Mouse (Mus musculus): ENCODE data around the gene Rabl6.

The Rabl6 gene

DNA sequence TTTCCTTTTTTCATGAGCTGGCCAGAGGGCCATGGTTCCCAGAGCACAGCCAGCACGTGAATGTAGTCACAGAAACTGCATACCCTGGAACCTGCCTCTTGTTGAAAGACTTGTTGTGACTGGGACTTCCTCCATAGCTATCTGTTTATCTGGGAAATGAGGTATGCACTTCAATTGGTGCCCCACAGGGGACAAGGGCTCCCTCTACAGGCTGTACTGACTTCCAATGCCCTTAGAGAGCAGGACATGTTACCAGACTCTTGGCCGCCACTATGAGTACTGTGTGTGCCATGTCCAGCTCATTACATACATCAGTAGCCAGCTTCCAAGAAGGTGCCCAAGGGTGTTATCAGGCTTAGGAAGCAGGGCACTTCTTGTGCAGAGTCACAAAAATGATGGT, 16.5 kb downstream of the Rabl6 start:
- DNase-seq: peak in 1 of 2 experiments; percentile 60

DNA sequence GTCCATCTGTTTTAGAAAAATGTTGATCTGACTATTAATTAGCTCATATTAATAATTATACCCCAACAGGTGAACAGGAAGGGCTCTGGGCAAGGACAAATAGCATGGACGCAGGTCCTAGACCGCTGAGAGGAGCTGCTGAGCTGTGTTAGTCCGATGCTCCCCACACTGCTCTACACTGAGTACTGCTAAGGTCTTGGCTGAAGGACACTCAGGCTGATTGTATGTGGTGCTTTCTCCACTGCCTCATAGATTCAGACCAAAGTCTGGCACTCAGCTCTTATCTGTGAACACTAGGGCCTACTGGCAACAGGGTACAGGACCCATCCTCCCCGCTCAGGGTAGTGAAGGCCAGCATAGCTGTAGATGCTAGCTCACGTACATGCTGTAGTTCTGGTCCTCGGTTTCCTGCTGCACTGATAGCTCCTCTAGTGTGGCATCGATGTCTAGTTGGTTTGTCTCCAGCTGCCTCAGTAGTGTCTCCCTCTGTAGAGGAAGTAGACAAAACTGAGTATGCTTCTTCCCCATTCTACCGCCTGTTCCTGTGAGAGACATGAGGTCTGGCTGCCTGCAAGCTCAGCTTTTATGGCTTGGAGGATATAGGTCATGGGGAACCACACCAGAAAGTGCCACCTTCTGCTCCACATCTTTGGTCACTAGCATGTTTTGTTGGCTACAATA, 20.0 kb downstream of the Rabl6 start:
- DNase-seq: no peak

DNA sequence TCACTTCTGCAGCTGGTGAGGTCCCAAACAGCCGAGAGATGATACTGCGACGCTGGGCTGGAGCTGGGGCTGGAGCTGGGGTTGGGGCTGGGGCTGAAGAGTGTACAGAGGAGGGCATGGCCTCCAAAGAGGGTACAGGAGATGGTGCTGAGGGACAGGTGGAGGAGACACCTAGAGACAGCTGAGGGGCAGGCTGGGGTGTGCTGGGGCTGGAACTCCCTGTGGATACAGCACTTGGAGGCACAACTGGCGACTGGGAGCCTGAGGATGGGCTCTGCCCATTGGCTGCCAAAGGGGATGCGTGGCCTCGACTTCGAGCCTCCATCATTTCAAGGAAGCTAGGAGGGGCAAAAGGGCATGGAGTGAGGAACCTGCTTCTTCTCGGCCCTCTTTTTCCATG, 21.0 kb downstream of the Rabl6 start:
- no peak for DNase-seq

DNA sequence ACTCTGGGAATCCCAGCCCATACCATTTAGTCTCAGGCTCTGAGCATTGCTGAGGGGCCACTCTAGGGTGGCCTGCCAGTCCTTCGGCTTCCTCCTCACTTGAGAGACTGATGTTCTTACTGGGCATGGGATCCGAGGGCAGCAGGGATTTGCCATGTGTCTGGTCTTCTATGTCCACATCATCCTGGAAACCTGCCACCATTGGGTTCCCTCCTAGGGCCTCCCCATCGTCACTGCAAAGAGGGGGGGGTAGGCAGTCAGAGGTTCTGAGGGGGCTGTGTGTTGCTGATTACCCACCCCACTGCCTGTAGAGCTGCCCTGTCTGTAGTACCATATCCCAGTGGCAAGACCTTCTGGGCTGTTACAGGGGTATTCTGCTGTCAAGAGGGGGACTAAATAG, 22.7 kb downstream of the Rabl6 start:
- DNase-seq: no peak

DNA sequence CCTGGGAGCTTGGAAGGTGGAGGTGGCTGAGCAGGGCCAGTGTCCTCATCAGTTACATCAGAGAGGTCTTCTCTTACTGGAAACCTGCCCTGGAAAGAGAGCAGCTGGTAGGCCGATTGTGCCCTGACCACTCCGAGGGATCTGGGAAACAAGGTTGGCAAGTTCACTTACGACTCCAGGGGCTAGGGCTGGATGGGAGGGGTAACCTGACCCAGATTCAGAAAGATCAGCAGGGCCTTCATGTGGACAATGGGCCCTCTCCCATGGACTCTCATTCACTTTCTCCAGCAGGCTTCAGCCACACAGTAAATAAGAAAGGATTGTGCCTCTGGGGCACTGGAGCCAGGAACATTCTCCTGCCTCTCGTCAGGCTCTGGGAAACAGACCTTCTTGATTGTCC, 23.5 kb downstream of the Rabl6 start:
- DNase-seq: no peak

DNA sequence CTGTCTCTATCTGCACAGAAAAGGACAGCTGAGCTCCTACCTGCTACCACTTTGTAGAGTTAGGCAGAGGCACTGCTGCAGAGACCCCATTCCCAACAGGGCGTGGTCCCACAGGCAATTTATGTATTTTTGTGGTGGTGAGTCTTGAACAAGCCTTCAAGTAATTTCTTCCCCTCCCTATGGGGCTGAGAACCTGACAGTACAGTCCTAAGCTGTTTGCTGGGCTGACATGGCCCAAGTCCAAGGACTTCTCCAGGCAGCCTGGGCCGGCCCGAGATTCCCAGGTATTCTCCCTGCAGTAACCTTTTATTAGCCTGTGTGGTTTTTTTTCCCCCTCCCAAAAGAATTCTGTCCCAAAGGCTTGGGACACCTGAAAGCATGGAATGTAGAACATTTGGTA, 24.2 kb downstream of the Rabl6 start:
- DNase-seq: no peak

DNA sequence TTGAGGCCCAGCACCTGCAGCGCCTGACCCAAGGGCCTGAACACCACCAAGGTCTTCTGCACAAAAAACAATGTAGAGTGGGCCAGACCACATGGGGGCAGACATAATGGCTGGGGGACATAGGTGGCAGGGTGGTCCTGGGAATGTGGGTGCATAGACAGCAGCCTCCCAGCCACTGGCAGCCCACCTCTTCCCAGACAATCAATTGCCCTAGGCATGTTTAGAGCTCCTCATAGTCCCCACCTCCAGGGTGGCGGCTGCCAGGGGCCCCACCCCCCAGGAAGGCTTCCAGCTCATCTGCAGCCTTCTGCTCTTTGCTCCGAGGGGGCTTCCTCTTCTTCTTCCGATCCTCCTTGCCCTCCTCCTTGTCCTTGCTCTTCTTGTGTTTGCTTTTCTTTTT, 24.8 kb downstream of the Rabl6 start:
- DNase-seq: no peak

DNA sequence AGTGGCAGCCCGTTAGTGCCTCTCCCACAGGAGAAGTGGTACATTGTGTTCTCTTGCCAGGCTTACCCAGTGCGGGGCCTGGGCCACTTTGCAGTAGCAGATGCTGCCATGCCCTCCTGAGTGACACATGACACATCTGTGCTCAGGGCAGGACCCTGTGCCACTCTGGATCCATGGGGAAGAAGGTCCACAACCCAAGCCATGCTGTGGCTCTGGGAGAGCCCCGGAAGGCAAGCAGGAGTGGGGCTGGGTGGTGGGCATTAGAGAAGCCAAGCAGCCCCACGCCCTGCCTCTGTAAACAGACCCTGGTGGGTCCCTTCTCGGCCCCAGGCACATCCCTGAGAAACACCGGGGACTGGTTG, 25.2 kb downstream of the Rabl6 start:
- DNase-seq: no peak

DNA sequence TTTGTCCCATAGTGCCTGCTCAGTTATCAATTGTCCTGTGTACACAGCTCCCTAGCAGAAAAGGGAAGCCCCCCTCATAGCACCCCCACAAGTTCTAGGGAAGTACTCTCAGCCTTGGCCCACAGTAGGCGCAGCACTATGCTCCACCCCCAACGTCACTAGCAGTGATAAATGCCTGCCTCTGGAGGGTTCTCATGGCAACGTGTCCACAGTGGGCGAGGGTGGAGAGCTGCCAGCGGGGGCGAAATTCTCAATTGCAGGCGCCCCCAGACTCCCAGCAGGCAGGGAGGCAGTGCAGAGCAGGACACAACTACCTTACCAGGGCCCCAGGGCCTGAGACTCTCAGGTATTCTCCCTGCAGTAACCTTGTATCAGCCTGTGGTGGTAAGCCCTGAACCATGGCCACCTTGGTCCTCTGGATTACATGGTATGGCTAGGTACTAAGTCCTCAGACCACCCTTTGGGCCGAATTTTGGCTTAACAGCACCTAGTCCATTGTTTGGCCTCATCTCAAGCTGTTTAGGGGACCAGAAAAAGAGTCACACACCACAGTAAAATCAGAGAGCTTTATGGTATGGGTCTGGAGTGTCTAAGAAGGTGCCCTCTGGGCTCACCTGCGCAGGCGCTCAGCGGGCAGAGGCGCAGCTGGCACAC, 25.7 kb downstream of the Rabl6 start:
- DNase-seq: no peak

DNA sequence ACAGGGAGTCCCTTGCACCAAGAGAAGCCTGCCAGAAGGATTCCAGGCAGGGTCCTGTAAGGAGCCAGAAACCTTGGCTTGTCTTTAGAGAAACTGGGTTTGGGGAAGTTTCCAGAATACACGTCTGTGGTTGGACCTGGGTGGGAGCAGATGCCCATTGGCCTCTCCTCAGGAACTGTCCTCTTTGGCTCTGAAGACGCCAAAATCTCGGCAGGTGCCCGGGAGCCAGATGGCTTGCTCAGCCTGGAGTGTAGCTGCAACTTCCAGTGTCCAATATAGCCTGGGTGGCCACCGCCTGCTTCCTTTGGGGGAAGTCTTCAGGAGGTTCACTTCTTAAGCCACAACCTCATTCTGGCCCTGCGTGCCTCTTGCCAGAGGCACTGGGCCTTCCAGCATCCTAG, 26.4 kb downstream of the Rabl6 start:
- DNase-seq: no peak

DNA sequence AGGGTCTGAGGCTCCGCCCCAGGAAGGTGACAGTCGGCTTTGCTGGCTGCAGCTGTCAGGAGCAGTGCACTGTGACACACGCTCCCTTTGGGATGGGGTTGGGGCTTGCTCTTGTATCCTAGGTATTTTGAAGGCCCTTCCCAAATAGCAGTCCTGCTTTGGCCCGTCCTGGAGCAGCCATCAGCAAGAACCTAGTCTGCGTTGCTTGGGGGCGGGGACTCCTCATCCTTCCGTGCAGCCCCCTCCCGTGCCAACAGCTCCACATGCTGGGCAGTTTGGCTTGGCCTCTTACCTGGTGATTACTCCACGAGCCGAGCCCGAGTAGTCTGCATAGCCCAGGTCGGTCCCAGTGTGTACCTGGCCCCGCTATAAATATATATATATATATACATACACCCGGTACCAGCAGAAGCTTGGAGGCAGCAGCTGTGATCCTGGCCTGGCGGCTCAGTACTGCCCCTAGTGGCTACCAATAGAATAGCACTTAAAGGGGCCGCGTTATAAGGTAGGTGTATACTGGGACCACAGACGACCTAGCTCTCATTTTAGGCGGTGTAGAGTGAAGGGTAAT, 26.9 kb downstream of the Rabl6 start, which contains the start of gene Ajm1:
TSS of gene Ajm1 (minus strand) at position 464 of the 571 bp plus-strand sequence.
- DNase-seq: no peak

DNA sequence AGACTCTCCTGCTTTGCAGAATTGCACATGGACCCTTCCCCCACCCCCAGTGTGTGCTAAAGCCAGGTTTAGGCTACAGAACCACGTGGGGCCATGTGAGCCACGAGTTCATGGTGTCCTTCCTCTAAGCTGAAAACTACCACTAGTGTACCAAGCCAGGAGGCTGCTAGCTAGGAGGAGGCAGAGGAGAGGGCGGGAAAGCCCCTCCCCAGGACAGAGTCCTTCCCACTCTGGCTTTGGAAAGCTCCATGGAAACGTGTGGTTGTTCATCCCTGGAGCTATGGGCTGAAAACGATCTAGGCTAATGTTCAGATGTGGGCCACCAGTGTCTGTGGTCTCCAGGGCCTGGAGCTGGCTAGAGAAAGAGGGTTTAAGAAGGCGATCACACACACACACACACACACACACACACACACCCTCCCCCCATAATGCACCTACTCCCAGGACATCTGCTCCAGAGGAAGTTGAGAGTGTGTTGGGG, 27.7 kb downstream of the Rabl6 start:
- no peak for DNase-seq

DNA sequence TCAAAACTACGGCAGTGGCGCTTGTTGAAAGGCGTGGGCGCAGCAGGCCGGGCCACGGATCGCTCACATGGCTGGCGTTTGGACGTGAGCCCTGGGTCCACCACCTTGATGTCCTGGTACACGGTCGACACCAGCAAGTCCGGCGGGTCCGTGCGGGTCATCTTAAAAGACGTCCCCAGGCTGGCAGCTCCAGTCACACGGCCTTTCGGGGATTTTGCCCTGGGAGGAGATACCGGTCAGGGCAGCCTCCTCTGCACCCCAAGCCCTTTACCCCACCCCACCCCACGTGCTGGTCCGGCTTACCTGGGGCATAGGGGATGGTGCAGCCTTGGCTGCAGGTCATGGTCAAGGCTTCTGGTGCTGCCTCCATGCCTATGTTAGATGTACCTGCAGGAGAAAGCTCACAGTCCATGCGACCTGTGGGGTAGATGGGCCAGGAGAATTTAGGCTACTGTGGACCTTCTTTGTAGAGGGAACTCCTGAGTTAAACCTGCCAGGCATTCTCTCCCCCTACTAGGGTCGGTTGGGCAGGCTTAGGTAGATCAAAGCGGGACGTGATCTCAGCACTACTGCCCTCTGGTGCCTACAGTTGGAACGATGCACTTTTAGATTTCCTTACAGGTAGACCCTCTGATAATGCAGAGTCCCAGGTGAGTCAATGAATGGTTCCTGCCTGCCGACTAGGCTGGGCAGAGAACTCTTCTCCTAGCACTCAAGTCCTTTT, 28.4 kb downstream of the Rabl6 start:
- DNase-seq: peak in 1 of 2 experiments; percentile 67

DNA sequence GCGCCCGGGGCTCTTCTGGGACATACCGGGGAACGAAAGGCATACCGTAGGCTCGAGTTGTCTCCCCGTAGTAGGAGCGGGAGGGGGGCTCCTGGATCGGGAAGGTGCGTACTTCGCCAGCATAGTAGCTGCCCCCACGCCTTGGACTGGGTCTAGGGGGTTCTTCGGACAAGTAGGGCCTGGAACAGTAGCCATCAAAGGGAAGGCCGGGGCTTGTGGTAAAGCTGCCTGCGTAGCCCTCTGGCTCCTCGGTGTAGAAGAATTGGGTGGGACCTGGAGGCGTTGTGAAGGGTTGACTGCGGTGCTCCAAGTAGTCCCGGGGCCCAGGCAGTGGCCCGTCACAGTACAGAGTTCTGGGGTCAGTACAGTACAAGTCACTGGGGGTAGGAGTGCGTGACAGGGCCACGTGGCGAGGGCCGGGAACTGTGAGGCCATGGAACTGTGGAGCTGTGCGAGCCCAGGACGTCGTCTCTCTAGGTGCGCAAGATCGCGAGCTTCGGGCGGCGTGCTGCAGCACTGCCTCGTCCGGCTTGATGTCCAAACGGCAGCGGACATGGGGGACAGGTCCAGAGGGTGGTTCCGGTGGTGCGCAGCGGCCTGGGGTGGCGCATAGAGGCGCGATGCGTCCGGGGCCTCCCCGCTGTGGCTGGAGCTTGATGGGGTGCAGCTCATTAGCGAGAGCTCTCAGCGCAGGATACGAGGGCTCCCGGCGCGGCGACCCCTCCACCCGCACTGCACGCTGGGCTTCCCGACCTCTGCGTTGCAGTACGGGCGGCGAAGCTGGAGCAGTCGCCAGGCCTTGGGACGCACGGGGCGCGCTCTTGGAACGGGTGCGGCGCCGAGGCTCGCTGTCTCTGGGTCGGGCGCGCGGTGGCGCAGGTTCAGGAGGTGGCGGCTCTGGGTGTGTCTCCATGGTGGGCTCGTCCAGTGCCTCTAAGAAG, 29.3 kb downstream of the Rabl6 start:
- no peak for DNase-seq

DNA sequence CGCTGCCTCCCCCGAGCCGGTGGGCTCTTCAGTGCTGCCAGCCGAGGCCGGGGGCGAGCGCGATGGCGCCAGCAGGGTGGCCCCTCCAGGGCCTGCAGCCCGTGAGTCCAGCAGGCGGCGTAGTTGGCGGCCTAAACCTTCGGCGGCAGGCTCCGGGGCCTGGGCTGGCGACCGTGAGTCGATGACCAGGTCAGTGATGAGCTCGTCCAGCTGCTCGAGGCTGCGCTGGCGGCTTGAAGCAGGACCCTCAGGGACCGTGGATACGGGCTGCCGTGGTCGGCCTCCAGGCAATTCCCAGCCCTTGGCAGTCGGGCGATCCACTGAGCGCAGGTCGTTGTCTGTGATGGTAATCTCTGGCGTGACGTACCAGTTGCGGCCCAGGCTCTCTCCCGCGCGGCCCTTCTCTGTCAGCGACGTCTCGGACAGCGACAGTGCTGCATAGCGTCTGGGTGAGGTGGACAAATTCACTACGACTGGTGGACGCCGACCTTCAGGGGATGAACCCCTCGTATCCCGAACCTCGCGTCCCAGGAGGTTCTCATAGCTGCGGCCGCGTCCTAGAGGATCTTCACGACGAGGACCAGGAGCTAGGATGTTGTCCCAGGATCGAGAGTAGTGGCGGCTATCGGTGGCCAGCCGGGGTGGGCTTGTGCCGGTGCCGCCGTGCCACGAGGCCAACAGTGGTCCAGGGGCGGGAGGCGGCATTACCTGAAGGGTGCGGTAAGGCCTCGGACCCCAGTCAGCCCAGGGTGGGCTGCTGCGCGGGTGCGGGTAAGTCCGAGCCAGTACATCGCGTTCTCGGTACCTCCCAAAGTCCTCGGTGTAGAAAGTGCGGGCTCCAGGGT, 30.1 kb downstream of the Rabl6 start:
- DNase-seq: no peak

DNA sequence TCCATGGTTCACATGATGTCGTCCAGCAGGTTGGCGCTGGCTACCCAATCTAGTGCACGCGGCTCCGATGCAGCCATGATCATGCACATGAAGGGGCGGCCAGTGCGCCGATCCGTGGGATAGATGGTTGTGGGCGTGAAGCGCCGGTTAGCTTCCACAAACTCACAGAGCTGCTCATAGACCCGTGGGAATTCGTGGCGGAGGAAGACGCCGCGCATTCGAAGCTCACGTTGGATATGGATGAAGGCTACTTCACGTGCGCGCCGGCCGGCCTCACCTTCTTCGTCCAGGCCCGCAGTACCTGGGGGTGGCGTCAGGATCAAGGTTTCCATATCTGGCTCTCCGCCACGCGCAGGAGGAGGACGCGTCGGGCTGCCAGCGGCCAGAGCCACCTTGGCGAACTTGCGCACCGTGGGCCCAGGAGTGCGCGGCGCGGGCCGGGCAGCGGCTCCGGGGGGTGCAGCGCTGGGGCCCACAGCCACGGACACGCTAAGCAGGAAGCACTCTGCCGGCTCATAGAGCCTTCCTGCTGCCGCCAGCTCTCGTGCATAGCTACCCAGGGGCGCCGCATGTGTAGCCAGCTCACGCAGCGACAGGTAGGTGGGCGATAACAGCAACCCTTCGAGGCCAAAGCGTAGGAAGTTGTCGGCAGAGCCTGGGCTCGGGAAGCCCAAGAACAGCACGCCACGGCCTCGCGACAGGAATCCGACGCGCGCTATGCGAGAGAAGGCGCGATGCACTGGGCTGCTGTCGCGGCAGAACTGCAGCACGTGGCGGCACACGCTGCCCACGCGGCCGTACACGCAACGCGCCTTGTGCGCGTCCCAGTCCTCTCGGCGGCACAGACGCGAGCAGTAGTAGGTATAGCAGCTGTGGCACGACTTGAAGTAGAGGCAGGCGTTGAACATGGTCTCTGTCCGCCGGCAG, 31.1 kb downstream of the Rabl6 start:
- DNase-seq: no peak

DNA sequence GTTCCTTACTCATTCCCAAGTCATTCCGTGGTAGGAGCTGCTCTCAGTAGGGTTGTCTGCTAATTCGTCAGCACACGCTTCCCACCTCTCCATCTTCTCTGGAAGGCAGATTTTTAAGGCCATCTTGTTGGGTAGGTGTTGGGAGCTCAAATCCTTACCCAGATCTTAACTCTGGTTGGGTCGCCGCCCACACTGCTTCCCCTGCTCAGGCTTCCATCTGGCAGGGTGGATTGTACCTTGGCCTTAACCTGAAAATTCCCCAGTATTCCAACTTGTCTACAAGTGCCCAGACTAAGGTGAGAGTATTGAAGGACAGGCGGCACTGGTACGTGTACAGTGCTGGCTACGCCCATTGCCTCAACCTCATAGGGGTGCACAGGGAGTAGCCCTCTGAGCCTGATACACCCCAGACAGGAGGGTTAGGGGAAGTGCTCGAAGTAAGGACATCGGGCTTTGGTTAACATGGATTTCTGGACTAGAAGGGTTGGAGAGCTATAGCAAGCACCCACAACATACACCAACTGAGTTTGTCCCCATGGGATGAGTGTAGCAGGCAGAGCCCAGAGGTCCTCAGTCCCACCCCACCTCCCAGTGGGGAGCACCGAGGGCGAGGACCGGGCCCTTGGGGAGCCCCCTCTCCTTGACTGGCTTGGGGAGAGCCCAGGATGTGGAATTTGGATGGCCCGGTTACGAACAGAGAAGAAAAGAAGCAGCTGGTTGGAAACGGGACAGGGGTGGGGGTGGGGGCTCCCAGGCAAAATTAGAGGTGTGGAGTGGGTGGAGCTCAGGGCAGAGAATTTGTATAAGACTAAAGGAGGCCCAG, 32.1 kb downstream of the Rabl6 start:
- no peak for DNase-seq

DNA sequence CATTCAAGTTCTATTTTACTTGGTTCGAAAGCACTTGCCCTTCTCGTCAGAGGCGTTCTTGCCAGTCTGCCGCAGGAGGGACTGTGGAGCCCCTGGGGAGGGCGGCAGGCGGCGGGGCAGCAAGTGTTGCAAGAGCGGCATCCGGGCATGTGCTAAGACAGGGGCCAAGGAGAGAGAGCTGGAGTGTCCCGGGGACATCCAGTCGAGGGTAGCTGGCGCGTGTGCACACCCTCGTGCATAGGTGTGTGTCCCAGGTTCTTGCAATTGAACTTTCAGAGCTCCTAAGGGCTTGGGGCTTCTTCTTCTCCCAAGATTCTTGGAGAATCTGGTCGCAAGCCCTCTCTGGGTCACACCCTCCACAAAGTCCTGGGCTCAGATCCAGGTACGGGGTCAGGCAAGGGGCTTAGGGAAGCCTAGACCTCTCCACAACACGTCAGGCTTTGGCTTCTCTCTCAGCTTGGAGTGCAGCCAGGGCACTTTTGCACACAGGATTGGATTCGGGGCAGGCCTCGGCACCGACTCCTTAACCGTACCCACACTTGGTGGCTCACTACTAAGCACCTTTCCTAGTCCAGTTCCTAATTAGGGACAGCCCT, 32.8 kb downstream of the Rabl6 start:
- DNase-seq: no peak

Data from kidney, adult 8-10 months (tissue).